Mouse (Mus musculus): ENCODE results near the gene Gm13287. TPM values are rescaled to one million over a fixed set of nuclear protein-coding genes. Genes with fewer than 3 reads are reported as not detected.

Gene Gm13287
- polyA plus RNA-seq, 1 experiment from 2014 or later: not detected

Other genes with a start within 250 kb of the Gm13287 start
- gene Ifna15, start 245.0 kb upstream of the Gm13287 start, polyA plus RNA-seq (2015; fragmentation: Nextera tagmentation; extraction: Ambion mirVana): not detected in 2 replicates
- not detected in 2 replicates for gene Ifna14, start 231.5 kb upstream of the Gm13287 start, polyA plus RNA-seq (2015; fragmentation: Nextera tagmentation; extraction: Ambion mirVana)
- gene Ifna9, start 210.9 kb upstream of the Gm13287 start, polyA plus RNA-seq (2015; fragmentation: Nextera tagmentation; extraction: Ambion mirVana): 0.24 TPM in 1 of 2 replicates, not detected in the other
- gene Ifna12, start 199.9 kb upstream of the Gm13287 start, polyA plus RNA-seq (2015; fragmentation: Nextera tagmentation; extraction: Ambion mirVana): not detected in 2 replicates
- not detected in 2 replicates for gene C87499, start 168.8 kb upstream of the Gm13287 start, polyA plus RNA-seq (2015; fragmentation: Nextera tagmentation; extraction: Ambion mirVana)
- gene Ifna13, start 158.8 kb upstream of the Gm13287 start, polyA plus RNA-seq (2015; fragmentation: Nextera tagmentation; extraction: Ambion mirVana): not detected in 2 replicates
- not detected in 2 replicates for gene Ifna16, start 126.3 kb upstream of the Gm13287 start, polyA plus RNA-seq (2015; fragmentation: Nextera tagmentation; extraction: Ambion mirVana)
- gene Ifna2, start 119.3 kb upstream of the Gm13287 start, polyA plus RNA-seq (2015; fragmentation: Nextera tagmentation; extraction: Ambion mirVana): not detected in 2 replicates
- not detected in 2 replicates for gene Ifnab, start 111.9 kb upstream of the Gm13287 start, polyA plus RNA-seq (2015; fragmentation: Nextera tagmentation; extraction: Ambion mirVana)
- 0.63 and 0.85 TPM in 2 replicates for gene Gm26566, start 81.4 kb upstream of the Gm13287 start, polyA plus RNA-seq (2015; fragmentation: Nextera tagmentation; extraction: Ambion mirVana)
- gene Klhl9, start 80.8 kb upstream of the Gm13287 start, polyA plus RNA-seq (2015; fragmentation: Nextera tagmentation; extraction: Ambion mirVana): 55.8 and 59.5 TPM in 2 replicates
- gene Gm13271, start 48.4 kb upstream of the Gm13287 start, polyA plus RNA-seq (2015; fragmentation: Nextera tagmentation; extraction: Ambion mirVana): not detected in 2 replicates
- 0.33 and 0.37 TPM in 2 replicates for gene Gm13283, start 43.1 kb upstream of the Gm13287 start, polyA plus RNA-seq (2015; fragmentation: Nextera tagmentation; extraction: Ambion mirVana)
- gene Gm13290, start 29.4 kb upstream of the Gm13287 start, polyA plus RNA-seq (2015; fragmentation: Nextera tagmentation; extraction: Ambion mirVana): 0.18 and 0.36 TPM in 2 replicates
- gene Gm13289, start 26.3 kb upstream of the Gm13287 start, polyA plus RNA-seq (2015; fragmentation: Nextera tagmentation; extraction: Ambion mirVana): not detected in 2 replicates
- not detected in 2 replicates for gene Gm13272, start 23.4 kb upstream of the Gm13287 start, polyA plus RNA-seq (2015; fragmentation: Nextera tagmentation; extraction: Ambion mirVana)
- 0.23 and 0.31 TPM in 2 replicates for gene Ifnz, start 21.1 kb upstream of the Gm13287 start, polyA plus RNA-seq (2015; fragmentation: Nextera tagmentation; extraction: Ambion mirVana)
- gene Gm13276, start 17.5 kb upstream of the Gm13287 start, polyA plus RNA-seq (2015; fragmentation: Nextera tagmentation; extraction: Ambion mirVana): not detected in 2 replicates
- not detected in 2 replicates for gene Gm13277, start 14.6 kb upstream of the Gm13287 start, polyA plus RNA-seq (2015; fragmentation: Nextera tagmentation; extraction: Ambion mirVana)
- not detected in 2 replicates for gene Gm13278, start 11.7 kb upstream of the Gm13287 start, polyA plus RNA-seq (2015; fragmentation: Nextera tagmentation; extraction: Ambion mirVana)
- gene Gm13275, start 8.8 kb upstream of the Gm13287 start, polyA plus RNA-seq (2015; fragmentation: Nextera tagmentation; extraction: Ambion mirVana): not detected in 2 replicates
- not detected in 2 replicates for gene Gm13279, start 5.9 kb upstream of the Gm13287 start, polyA plus RNA-seq (2015; fragmentation: Nextera tagmentation; extraction: Ambion mirVana)
- gene Gm13285, start 3.6 kb upstream of the Gm13287 start, polyA plus RNA-seq (2015; fragmentation: Nextera tagmentation; extraction: Ambion mirVana): 0.64 and 1.4 TPM in 2 replicates
- gene Gm13288, start 2.3 kb downstream of the Gm13287 start, polyA plus RNA-seq (2015; fragmentation: Nextera tagmentation; extraction: Ambion mirVana): not detected in 2 replicates
- gene Ifna7, start 13.0 kb downstream of the Gm13287 start, polyA plus RNA-seq (2015; fragmentation: Nextera tagmentation; extraction: Ambion mirVana): not detected in 2 replicates
- gene Ifna11, start 16.7 kb downstream of the Gm13287 start, polyA plus RNA-seq (2015; fragmentation: Nextera tagmentation; extraction: Ambion mirVana): not detected in 2 replicates
- gene Ifna6, start 24.2 kb downstream of the Gm13287 start, polyA plus RNA-seq (2015; fragmentation: Nextera tagmentation; extraction: Ambion mirVana): not detected in 2 replicates
- gene Ifna5, start 32.3 kb downstream of the Gm13287 start, polyA plus RNA-seq (2015; fragmentation: Nextera tagmentation; extraction: Ambion mirVana): not detected in 2 replicates
- not detected in 2 replicates for gene Ifna4, start 38.6 kb downstream of the Gm13287 start, polyA plus RNA-seq (2015; fragmentation: Nextera tagmentation; extraction: Ambion mirVana)
- not detected in 2 replicates for gene Ifna1, start 46.8 kb downstream of the Gm13287 start, polyA plus RNA-seq (2015; fragmentation: Nextera tagmentation; extraction: Ambion mirVana)
- not detected in 2 replicates for gene Ifne, start 76.9 kb downstream of the Gm13287 start, polyA plus RNA-seq (2015; fragmentation: Nextera tagmentation; extraction: Ambion mirVana)